Mouse (Mus musculus) CD4-positive naive resting alpha-beta T cell, adult 57 days (primary cell): Measurements from ENCODE around the gene Hspb11. TPM values are rescaled to one million over a fixed set of nuclear protein-coding genes. Genes with fewer than 3 reads are reported as not detected.

Experiments
- total RNA-seq: library from RNA; stranded (reverse); gene quantifications from one replicate; pipeline ENCODE4 v1.2.4, GENCODE M21; 2023

The Hspb11 gene
- 46.9 TPM for total RNA-seq

GRCm38 (mm10) chr4:107253125-107254091 lies at the start of gene Hspb11, which contains the start of gene Lrrc42:
Hspb11 (plus strand) TSS chr4:107253593.
Lrrc42 (minus strand) TSS chr4:107253532.

GRCm38 (mm10) chr4:107208880-107209279 lies 44.5 kb upstream of the Hspb11 start, which contains the start of gene Ldlrad1:
Ldlrad1 (plus strand) TSS chr4:107209180.

GRCm38 (mm10) chr4:107306966-107307365 lies 53.6 kb downstream of the Hspb11 start, which contains the start of gene Dio1:
Dio1 (minus strand) TSS chr4:107307169.

GRCm38 (mm10) chr4:107313690-107314478 lies 60.5 kb downstream of the Hspb11 start, which contains the start of gene Yipf1:
Yipf1 (plus strand) TSS chr4:107314363.

Other genes with a start within 250 kb of the Hspb11 start
- gene Mrpl37, start 186.7 kb upstream of the Hspb11 start, total RNA-seq, result 66.4 TPM
- 16.5 TPM for gene Cyb5rl, start 186.6 kb upstream of the Hspb11 start, total RNA-seq
- not detected for gene Cdcp2, start 156.7 kb upstream of the Hspb11 start, total RNA-seq
- gene Tmem59, start 75.2 kb upstream of the Hspb11 start, total RNA-seq, result 131 TPM
- 44.0 TPM for gene Tceanc2, start 74.5 kb upstream of the Hspb11 start, total RNA-seq
- 1.1 TPM for gene Ldlrad1, start 44.4 kb upstream of the Hspb11 start, total RNA-seq
- 51.1 TPM for gene Lrrc42, start 61 bp upstream of the Hspb11 start, total RNA-seq
- gene Dio1, start 53.6 kb downstream of the Hspb11 start, total RNA-seq, result not detected
- 38.7 TPM for gene Yipf1, start 60.8 kb downstream of the Hspb11 start, total RNA-seq
- gene Ndc1, start 114.2 kb downstream of the Hspb11 start, total RNA-seq, result 8.8 TPM
- gene Glis1, start 181.0 kb downstream of the Hspb11 start, total RNA-seq, result 1.5 TPM